Mouse (Mus musculus): Measurements from ENCODE around the gene Appl2. TPM values are rescaled to one million over a fixed set of nuclear protein-coding genes. Genes with fewer than 3 reads are reported as not detected.

Appl2 gene
- total RNA-seq, 2 experiments from 2014 or later, result 67.8 to 69.2 TPM

- H3K4me3 ChIP-seq, result no peak overlapping the region
- no peak for TF ChIP-seq CTCF (IDR thresholded peaks at IDR 0.05)
- no peak overlapping the region for H3K27ac ChIP-seq
- intact Hi-C loops (cut with DNase I), result no loop called here
- DNase-seq (ENCODE audit: extremely low spot score in 1 of 2, low spot score in 2 of 2), result no peak
Measured at GRCm38 (mm10) chr10:83608596-83608995, 39.9 kb downstream of the Appl2 start.

GRCm38 (mm10) chr10:83607111-83607510, 41.4 kb downstream of the Appl2 start:
- Histone ChIP-seq H3K4me3 (no peak overlapping the region), H3K27ac (no peak overlapping the region)
- intact Hi-C loops (cut with DNase I), result no loop called here
- no peak for TF ChIP-seq CTCF (IDR thresholded peaks at IDR 0.05)
- no peak for DNase-seq (ENCODE audit: extremely low spot score in 1 of 2, low spot score in 2 of 2)

GRCm38 (mm10) chr10:83605637-83606183, 42.8 kb downstream of the Appl2 start:
- no peak for TF ChIP-seq CTCF (IDR thresholded peaks at IDR 0.05)
- Histone ChIP-seq H3K27ac (no peak overlapping the region), H3K4me3 (no peak overlapping the region)
- DNase-seq (ENCODE audit: extremely low spot score in 1 of 2, low spot score in 2 of 2), result no peak
- intact Hi-C loops (cut with DNase I), result no loop called here

- no peak for TF ChIP-seq CTCF (IDR thresholded peaks at IDR 0.05)
- DNase-seq (ENCODE audit: extremely low spot score in 1 of 2, low spot score in 2 of 2), result no peak
- Histone ChIP-seq H3K4me3 (no peak overlapping the region), H3K27ac (no peak overlapping the region)
- intact Hi-C loops (cut with DNase I), result loop anchor here (5.0 kb wide), 2 partner anchors 123 to 173 kb away; no protein-coding TSS in a partner anchor
Measured at GRCm38 (mm10) chr10:83603956-83604564, 44.5 kb downstream of the Appl2 start.

GRCm38 (mm10) chr10:83600650-83601049, 47.9 kb downstream of the Appl2 start:
- Histone ChIP-seq H3K4me3 (no peak overlapping the region), H3K27ac (no peak overlapping the region)
- no peak for TF ChIP-seq CTCF (IDR thresholded peaks at IDR 0.05)
- DNase-seq (ENCODE audit: extremely low spot score in 1 of 2, low spot score in 2 of 2), result no peak
- intact Hi-C loops (cut with DNase I), result loop anchor here (5.0 kb wide), 2 partner anchors 127 to 177 kb away; no protein-coding TSS in a partner anchor

GRCm38 (mm10) chr10:83594526-83594925, 54.0 kb downstream of the Appl2 start:
- no peak for DNase-seq (ENCODE audit: extremely low spot score in 1 of 2, low spot score in 2 of 2)
- no peak for TF ChIP-seq CTCF (IDR thresholded peaks at IDR 0.05)
- Histone ChIP-seq H3K27ac (no peak overlapping the region), H3K4me3 (no peak overlapping the region)
- intact Hi-C loops (cut with DNase I), result no loop called here

- intact Hi-C loops (cut with DNase I), result no loop called here
- Histone ChIP-seq H3K27ac (no peak overlapping the region), H3K4me3 (no peak overlapping the region)
- TF ChIP-seq CTCF (IDR thresholded peaks at IDR 0.05), result no peak
- no peak for DNase-seq (ENCODE audit: extremely low spot score in 1 of 2, low spot score in 2 of 2)
Measured at GRCm38 (mm10) chr10:83592616-83593015, 55.9 kb downstream of the Appl2 start.

GRCm38 (mm10) chr10:83590801-83591200, 57.7 kb downstream of the Appl2 start:
- intact Hi-C loops (cut with DNase I), result no loop called here
- no peak for DNase-seq (ENCODE audit: extremely low spot score in 1 of 2, low spot score in 2 of 2)
- no peak for TF ChIP-seq CTCF (IDR thresholded peaks at IDR 0.05)
- no peak overlapping the region for H3K4me3 ChIP-seq
- no peak overlapping the region for H3K27ac ChIP-seq

- no peak overlapping the region for H3K4me3 ChIP-seq
- TF ChIP-seq CTCF (IDR thresholded peaks at IDR 0.05), result peak; percentile 27
- DNase-seq (ENCODE audit: extremely low spot score in 1 of 2, low spot score in 2 of 2), result no peak
- no peak overlapping the region for H3K27ac ChIP-seq
- intact Hi-C loops (cut with DNase I), result no loop called here
Measured at GRCm38 (mm10) chr10:83565449-83566441, 82.8 kb downstream of the Appl2 start.

- intact Hi-C loops (cut with DNase I), result no loop called here
- no peak overlapping the region for H3K4me3 ChIP-seq
- H3K27ac ChIP-seq, result no peak overlapping the region
- no peak for TF ChIP-seq CTCF (IDR thresholded peaks at IDR 0.05)
- no peak for DNase-seq (ENCODE audit: extremely low spot score in 1 of 2, low spot score in 2 of 2)
Measured at GRCm38 (mm10) chr10:83563005-83563404, 85.5 kb downstream of the Appl2 start.

Other genes with a start within 250 kb of the Appl2 start
- gene Aldh1l2, start 114.6 kb downstream of the Appl2 start, total RNA-seq (2021), result 1 to 10 TPM; 1.7 to 2.4 TPM
- 10 to 100 TPM; 24.1 to 25.5 TPM for gene Washc4, start 105.0 kb downstream of the Appl2 start, total RNA-seq (2021)
- gene 1500009L16Rik, start 74.1 kb upstream of the Appl2 start, total RNA-seq (2021), result 10 to 100 TPM; 19.4 TPM

Measured in left cerebral cortex, adult 2 months (tissue).